Mouse (Mus musculus): Measurements from ENCODE around the gene Galr2. TPM values are rescaled to one million over a fixed set of nuclear protein-coding genes. Genes with fewer than 3 reads are reported as not detected.
A peak's percentile ranks its signal among the peaks of the same experiment; 100 is the strongest.

The Galr2 gene
- polyA plus RNA-seq, 1 experiment from 2014 or later, result 0.46 TPM

GRCm38 (mm10) chr11:116332232-116332982 is 51.7 kb downstream of the Galr2 start:
- H3K4me3 ChIP-seq (ENCODE audit: low read depth, low read length), result no peak overlapping the region
- peak overlapping the region; percentile 44; the same call in 1 of the 2 replicates for H3K27ac ChIP-seq (ENCODE audit: low read depth, low read length)
- WGBS, result 16% methylated on average over 15 of the region's 19 CpGs
- no peaks in the 10 kb centered on the region; the same call in 1 of the 2 replicates for H3K27me3 ChIP-seq (ENCODE audit: control insufficient read depth, insufficient read depth, low read length)
- peaks cover 27% of the 10 kb centered on the region for H3K4me1 ChIP-seq (ENCODE audit: control insufficient read depth, insufficient read depth, low read length)
- H3K9me3 ChIP-seq (ENCODE audit: control insufficient read depth, low read length), result no peaks in the 10 kb centered on the region
- H3K4me2 ChIP-seq (ENCODE audit: low read depth, low read length), result 0 out of 2 replicates have a peak overlapping the region, but pooled peaks have one; percentile 14
- ATAC-seq (ENCODE audit: low read depth), result peak; percentile 38
- H3K9ac ChIP-seq (replicated peaks; ENCODE audit: low read depth, low read length), result no peak overlapping the region
- H3K36me3 ChIP-seq (ENCODE audit: control insufficient read depth, insufficient read depth, low read length), result no peaks in the 10 kb centered on the region

- no peak overlapping the region for H3K4me3 ChIP-seq (ENCODE audit: low read depth, low read length)
- 0 out of 2 replicates have a peak overlapping the region, but pooled peaks have one; percentile 3 for H3K4me2 ChIP-seq (ENCODE audit: low read depth, low read length)
- no peak overlapping the region; the same call in 1 of the 2 replicates for H3K27ac ChIP-seq (ENCODE audit: low read depth, low read length)
- H3K27me3 ChIP-seq (ENCODE audit: control insufficient read depth, insufficient read depth, low read length), result no peaks in the 10 kb centered on the region; the same call in 1 of the 2 replicates
- 69% methylated on average over 3 of the region's 3 CpGs for WGBS
- no peaks in the 10 kb centered on the region for H3K36me3 ChIP-seq (ENCODE audit: control insufficient read depth, insufficient read depth, low read length)
- H3K9ac ChIP-seq (replicated peaks; ENCODE audit: low read depth, low read length), result no peak overlapping the region
- no peak for ATAC-seq (ENCODE audit: low read depth)
- H3K4me1 ChIP-seq (ENCODE audit: control insufficient read depth, insufficient read depth, low read length), result peaks cover 27% of the 10 kb centered on the region
- no peaks in the 10 kb centered on the region for H3K9me3 ChIP-seq (ENCODE audit: control insufficient read depth, low read length)
These were observed 52.2 kb downstream of the Galr2 start for GRCm38 (mm10) chr11:116332983-116333270.

Other genes with a start within 250 kb of the Galr2 start
- 0.88 and 0.98 TPM in 2 replicates for gene Unc13d, start 203.0 kb upstream of the Galr2 start, polyA plus RNA-seq (2014; fragmentation: Nextera tagmentation; extraction: Ambion mirVana)
- 161 and 177 TPM in 2 replicates for gene Wbp2, start 193.9 kb upstream of the Galr2 start, polyA plus RNA-seq (2014; fragmentation: Nextera tagmentation; extraction: Ambion mirVana)
- 3.5 and 4.0 TPM in 2 replicates for gene Trim47, start 153.7 kb upstream of the Galr2 start, polyA plus RNA-seq (2014; fragmentation: Nextera tagmentation; extraction: Ambion mirVana)
- 3.1 TPM in 2 replicates for gene Trim65, start 149.8 kb upstream of the Galr2 start, polyA plus RNA-seq (2014; fragmentation: Nextera tagmentation; extraction: Ambion mirVana)
- 81.5 and 91.0 TPM in 2 replicates for gene Mrpl38, start 142.1 kb upstream of the Galr2 start, polyA plus RNA-seq (2014; fragmentation: Nextera tagmentation; extraction: Ambion mirVana)
- 42.2 and 42.9 TPM in 2 replicates for gene Fbf1, start 112.8 kb upstream of the Galr2 start, polyA plus RNA-seq (2014; fragmentation: Nextera tagmentation; extraction: Ambion mirVana)
- gene Ten1, start 82.1 kb upstream of the Galr2 start, polyA plus RNA-seq (2014; fragmentation: Nextera tagmentation; extraction: Ambion mirVana), result 82.0 and 96.1 TPM in 2 replicates
- 65.6 and 78.5 TPM in 2 replicates for gene Acox1, start 81.9 kb upstream of the Galr2 start, polyA plus RNA-seq (2014; fragmentation: Nextera tagmentation; extraction: Ambion mirVana)
- 0.53 and 0.62 TPM in 2 replicates for gene Evpl, start 42.9 kb upstream of the Galr2 start, polyA plus RNA-seq (2014; fragmentation: Nextera tagmentation; extraction: Ambion mirVana)
- gene Srp68, start 6.7 kb upstream of the Galr2 start, polyA plus RNA-seq (2014; fragmentation: Nextera tagmentation; extraction: Ambion mirVana), result 52.0 and 57.2 TPM in 2 replicates
- 112 and 129 TPM in 2 replicates for gene Exoc7, start 26.3 kb downstream of the Galr2 start, polyA plus RNA-seq (2014; fragmentation: Nextera tagmentation; extraction: Ambion mirVana)
- 5.0 and 7.3 TPM in 2 replicates for gene Foxj1, start 54.5 kb downstream of the Galr2 start, polyA plus RNA-seq (2014; fragmentation: Nextera tagmentation; extraction: Ambion mirVana)
- gene Rnf157, start 132.1 kb downstream of the Galr2 start, polyA plus RNA-seq (2014; fragmentation: Nextera tagmentation; extraction: Ambion mirVana), result 63.5 and 87.7 TPM in 2 replicates
- 64.0 and 68.4 TPM in 2 replicates for gene Ubald2, start 153.2 kb downstream of the Galr2 start, polyA plus RNA-seq (2014; fragmentation: Nextera tagmentation; extraction: Ambion mirVana)
- not detected in 2 replicates for gene Qrich2, start 185.3 kb downstream of the Galr2 start, polyA plus RNA-seq (2014; fragmentation: Nextera tagmentation; extraction: Ambion mirVana)
- 171 and 179 TPM in 2 replicates for gene Prpsap1, start 213.3 kb downstream of the Galr2 start, polyA plus RNA-seq (2014; fragmentation: Nextera tagmentation; extraction: Ambion mirVana)
- 0.54 and 3.6 TPM in 2 replicates for gene Sphk1, start 250.0 kb downstream of the Galr2 start, polyA plus RNA-seq (2014; fragmentation: Nextera tagmentation; extraction: Ambion mirVana)

Data from neural tube, embryonic 14.5 days (tissue).